Mouse (Mus musculus) brown adipose tissue, adult 24 weeks (tissue): ENCODE results near the gene Hoxc5. TPM values are rescaled to one million over a fixed set of nuclear protein-coding genes. Genes with fewer than 3 reads are reported as not detected.

ENCODE experiments used
- H3K27ac ChIP-seq: fragments of 200-500 bp; replicated peaks from 2 replicates; pipeline ENCODE4 v1.5.1; 2012; ENCODE audit warnings: low read depth, mild to moderate bottlenecking, low read length
- H3K4me1 ChIP-seq: fragments of 200-500 bp; 2 replicates; pipeline ENCODE4 v1.6.1; 2012; ENCODE audit warnings: low read length, mixed read lengths; ENCODE audit not compliant: control insufficient read depth, insufficient read depth, insufficient read length
- H3K4me3 ChIP-seq: fragments of 200-500 bp; 2 replicates; pipeline ENCODE4 v1.5.1; 2012; ENCODE audit warnings: low read depth, mild to moderate bottlenecking, low read length, moderate library complexity; ENCODE audit not compliant: insufficient read depth
- polyA plus RNA-seq: library from polyadenylated mRNA; stranded (reverse); fragments of >200 nt; gene quantifications from 2 replicates; pipeline ENCODE4 v1.2.4, GENCODE M21; 2012; ENCODE audit not compliant: missing spikeins, insufficient read depth, insufficient read length

Gene Hoxc5
- polyA plus RNA-seq, 1 experiment: 14.1 TPM

DNA sequence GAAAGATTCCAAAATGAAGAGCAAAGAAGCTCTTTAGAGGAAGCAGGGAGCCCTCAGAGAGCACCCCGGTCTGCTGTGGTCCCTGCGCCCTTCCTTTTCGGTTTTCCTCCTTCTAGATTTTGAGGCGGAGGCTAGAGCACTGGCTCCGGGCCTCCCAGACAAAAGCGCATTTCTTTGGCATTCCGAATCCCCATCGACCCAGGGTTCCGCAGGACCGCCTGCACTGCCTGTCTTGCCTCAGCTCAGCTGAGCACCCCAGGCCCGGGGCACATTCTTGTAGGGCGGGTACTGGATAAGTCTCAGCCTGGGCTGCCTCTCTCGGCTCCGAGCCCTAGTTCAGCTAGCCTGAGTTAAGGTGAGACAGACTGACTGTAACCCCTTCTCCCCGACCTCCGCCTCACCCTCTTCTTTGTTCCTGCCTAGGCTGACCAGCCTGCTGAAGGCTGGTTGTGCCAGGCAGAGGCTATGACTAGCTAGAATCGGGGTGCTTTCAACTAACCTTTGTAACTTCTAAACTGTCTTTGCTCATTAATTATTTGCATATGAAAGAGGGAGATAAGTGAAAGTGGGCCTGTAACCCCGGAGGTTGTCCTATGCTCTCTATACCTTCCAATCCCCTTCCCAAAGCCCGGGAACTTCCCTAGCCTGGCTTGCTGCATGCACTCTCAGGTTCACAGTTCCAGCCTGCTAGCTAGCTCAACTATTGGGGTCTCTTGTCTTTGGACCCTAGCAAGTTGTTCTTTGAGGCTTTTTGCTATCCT lies 48.3 kb downstream of the Hoxc5 start:
- peak overlapping the region; percentile 78 for H3K27ac ChIP-seq
- H3K4me3 ChIP-seq: peak overlapping the region; percentile 74

DNA sequence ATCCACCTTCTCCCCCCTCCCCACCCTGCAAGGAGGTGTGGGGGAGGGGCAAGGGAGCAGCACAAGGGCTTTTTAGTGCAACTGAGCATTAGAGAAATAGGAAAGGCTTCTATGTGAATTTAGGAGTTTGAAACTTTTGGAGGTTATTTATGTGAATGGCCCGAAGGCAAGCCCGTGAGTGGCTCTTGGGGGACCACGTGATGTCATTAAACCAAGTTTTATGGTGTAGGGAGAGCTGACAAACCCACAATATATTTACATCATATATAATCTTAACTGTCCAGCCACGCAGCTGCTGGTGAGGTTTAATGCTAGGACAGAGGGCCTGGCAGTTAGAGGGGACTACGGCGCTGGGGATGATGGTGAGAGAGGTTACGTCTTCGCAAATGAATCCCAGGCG lies 51.4 kb downstream of the Hoxc5 start, which contains the start of gene Hoxc4:
TSS of gene Hoxc4 (plus strand) at position 299 of the 400 bp plus-strand sequence.
- Histone ChIP-seq H3K27ac (peak within 1 kb of the TSS; percentile 12; the same call in 1 of the 2 replicates), H3K4me3 (no peak within 1 kb of the TSS), H3K4me1 (0 out of 2 replicates have a peak, but pooled peaks cover 3% of the 10 kb centered on the region)

More for the DNA sequence above, 48.3 kb downstream of the Hoxc5 start:
- H3K4me1 ChIP-seq: 0 out of 2 replicates have a peak, but pooled peaks cover 5% of the 10 kb centered on the region

DNA sequence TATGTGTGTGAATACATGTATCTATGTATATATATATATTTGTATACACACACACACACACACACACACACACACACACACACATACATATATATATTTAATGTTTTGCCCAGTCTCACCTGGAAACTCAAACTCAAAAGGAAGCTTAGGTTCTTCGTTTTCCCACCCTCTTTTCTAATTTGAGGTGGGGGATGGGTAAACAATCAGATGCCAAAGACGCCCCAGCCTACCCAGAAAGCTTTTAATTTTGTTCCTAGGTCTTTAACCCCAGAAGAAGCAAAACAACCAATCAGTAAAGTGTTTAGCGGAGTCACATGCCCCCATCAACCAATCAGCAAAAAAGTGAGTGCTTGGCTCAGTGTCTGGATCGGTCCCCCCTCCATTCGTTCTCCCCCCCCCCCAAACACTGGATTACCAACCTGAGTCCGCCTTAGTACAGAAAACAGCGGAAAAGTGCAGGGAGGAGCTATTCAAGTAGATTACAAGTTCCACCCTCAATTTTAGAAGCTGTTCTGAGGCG lies 53.7 kb downstream of the Hoxc5 start:
- H3K27ac ChIP-seq: peak overlapping the region; percentile 70
- peak overlapping the region; percentile 47 for H3K4me3 ChIP-seq
- H3K4me1 ChIP-seq: 0 out of 2 replicates have a peak, but pooled peaks cover 3% of the 10 kb centered on the region

DNA sequence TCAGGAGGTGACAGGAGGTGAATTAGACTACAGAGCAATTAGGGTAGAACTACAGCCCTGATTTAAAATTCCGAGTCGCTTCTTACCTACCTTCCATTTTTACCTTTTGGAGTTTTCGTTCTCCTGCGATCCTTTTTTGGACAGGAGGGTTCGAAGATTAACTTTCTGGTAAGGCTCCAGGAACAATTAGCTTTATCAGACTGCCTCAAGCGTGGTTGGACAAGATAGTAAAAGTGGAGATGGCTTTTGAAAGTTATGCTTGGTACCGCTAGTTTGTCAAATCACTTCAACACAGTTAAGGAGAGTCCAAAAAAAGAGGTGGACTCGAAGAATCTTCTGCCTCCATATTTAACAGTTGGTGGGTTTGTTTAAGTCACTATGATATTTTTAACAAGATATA lies 54.3 kb downstream of the Hoxc5 start:
- Histone ChIP-seq H3K4me1 (peaks cover 7% of the 10 kb centered on the region; the same call in 1 of the 2 replicates), H3K27ac (peak overlapping the region; percentile 70), H3K4me3 (peak overlapping the region; percentile 47)

DNA sequence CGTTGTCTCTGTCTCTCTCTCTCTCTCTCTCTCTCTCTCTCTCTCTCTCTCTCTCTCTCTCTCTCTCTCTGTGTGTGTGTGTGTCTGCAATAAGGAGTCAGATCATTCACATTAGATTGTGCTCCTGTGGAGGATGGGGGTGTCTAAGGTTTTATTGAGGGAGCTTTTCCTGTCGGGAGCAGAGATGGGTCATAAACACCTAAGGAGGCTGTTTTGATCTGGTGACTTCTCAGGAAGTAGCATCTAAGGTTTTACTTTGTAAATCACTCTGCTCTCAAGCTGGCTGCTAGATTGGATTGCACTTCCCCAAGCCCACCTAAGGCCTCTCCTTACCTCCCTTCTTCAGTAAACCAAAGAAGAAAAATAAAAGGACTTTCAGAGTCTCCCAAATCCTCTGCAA lies 56.9 kb downstream of the Hoxc5 start:
- Histone ChIP-seq H3K4me1 (peaks cover 7% of the 10 kb centered on the region), H3K4me3 (no peak overlapping the region), H3K27ac (no peak overlapping the region)

DNA sequence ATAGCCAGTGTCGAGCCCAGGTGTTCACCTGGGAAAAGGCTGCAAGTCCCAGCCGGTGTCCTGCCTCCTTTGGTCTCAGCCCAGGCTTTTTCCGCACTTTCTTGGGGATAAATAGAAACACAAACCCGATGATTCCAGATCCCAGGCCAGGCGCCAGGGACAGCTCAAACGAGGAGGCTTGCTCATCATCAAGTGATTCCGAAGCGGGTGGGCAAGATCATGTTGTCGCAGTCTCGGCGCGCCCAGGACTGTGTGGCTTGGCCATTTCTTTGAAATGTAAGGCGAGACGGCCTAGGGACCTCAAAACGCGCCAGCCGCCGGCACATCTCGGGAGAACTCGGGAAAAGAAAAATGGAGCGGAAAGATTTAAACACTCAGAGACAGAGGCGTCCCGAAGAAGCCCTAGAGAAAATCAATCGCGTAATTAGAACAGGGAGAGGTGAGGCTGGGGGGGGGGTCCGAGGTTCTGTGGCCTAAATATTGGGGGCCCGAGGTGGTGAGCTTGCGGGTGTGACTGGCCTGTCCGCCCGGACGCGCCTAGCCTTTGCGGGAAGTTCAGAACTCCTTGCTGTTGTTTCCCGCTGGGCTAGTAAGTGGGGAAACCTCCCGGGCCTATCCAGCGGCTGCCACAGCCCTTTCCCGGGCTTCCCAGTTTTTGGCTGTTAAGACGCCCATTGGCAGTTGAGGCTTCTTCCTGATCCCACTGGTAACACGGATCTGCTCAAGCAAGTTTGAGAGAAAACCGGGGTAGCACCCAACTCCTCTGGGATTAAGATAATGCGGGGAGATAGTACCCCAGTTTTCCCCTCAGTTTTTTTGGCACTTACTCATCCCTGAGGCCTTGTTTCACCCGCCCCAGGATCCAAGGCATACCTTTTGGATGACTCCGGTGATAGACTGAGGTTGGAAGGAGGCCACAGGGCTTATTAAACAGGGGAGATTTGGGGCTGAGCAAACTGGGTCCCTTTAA lies 60.3 kb downstream of the Hoxc5 start:
- H3K4me3 ChIP-seq: peak overlapping the region; percentile 55
- peak overlapping the region; percentile 39 for H3K27ac ChIP-seq
- peaks cover 7% of the 10 kb centered on the region for H3K4me1 ChIP-seq

DNA sequence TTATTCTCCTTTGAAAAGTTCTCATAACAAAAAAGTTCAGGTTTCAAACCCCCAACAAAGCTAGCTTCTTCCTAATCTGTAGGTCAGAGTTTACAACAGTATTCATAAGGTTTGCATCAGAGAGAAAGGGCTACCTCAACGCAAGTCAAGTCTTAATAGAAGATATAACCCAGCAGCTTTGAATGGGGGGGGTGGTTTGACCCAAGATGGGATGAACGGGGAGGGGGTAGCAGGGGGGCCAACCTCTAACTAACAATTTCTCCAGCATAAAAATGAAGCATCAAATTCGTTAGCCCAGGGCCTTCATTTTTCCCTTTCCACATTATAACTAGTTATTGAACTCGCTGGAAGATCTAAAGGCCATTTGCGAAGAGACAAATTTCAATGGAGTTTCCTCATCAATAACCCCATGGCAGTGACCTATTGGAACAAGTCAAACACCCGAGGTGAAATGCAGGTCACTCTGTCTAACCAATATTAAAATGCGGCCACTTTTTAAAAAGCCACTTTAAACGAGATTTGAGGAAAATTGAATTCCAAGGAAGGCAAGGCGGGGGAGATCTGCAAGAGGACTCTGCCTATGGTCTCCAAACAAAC lies 61.8 kb downstream of the Hoxc5 start:
- Histone ChIP-seq H3K4me3 (no peak overlapping the region), H3K4me1 (peaks cover 7% of the 10 kb centered on the region), H3K27ac (no peak overlapping the region)

DNA sequence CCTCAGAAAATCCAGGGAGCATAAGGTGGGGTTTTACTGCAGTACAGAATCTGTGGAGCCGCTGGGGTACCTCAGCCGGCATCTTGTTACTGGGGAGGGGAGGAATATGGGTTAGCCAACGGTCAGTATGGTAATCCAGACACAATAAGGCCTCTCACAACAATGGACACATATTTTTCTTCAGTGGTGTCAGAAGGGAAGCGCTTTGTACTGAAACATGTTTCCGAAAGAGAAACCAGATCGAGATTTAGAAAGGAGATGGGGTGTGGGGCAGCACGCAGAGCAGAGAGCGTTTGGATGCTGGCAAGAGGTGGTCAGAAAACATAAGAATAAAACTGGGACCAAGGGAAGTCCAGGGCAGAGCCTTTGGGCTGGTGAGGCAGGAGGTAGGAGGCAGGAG lies 62.9 kb downstream of the Hoxc5 start:
- Histone ChIP-seq H3K4me3 (peak overlapping the region; percentile 45), H3K27ac (peak overlapping the region; percentile 30), H3K4me1 (peaks cover 7% of the 10 kb centered on the region)

DNA sequence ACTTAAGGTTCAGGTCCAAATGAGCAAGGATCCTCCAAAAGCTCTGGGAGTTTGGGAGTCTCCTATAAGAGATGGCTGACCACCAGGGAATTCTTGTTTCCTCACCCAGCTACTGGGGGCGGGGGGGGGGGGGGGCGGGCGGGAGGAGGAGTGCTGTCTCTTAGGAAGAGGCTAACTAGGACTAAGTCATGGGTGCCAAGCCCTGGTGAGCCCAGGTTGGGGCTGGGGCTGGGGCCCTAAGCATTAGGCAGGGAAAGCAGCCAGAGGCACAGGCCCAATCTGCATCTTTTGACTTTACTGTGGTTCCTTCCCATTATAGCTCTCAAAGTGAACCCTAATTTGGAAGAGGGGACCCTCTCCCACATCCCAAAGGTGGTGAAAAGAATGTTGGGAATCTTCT lies 64.9 kb downstream of the Hoxc5 start:
- Histone ChIP-seq H3K4me3 (peak overlapping the region; percentile 36; the same call in 1 of the 2 replicates), H3K27ac (peak overlapping the region; percentile 68)

DNA sequence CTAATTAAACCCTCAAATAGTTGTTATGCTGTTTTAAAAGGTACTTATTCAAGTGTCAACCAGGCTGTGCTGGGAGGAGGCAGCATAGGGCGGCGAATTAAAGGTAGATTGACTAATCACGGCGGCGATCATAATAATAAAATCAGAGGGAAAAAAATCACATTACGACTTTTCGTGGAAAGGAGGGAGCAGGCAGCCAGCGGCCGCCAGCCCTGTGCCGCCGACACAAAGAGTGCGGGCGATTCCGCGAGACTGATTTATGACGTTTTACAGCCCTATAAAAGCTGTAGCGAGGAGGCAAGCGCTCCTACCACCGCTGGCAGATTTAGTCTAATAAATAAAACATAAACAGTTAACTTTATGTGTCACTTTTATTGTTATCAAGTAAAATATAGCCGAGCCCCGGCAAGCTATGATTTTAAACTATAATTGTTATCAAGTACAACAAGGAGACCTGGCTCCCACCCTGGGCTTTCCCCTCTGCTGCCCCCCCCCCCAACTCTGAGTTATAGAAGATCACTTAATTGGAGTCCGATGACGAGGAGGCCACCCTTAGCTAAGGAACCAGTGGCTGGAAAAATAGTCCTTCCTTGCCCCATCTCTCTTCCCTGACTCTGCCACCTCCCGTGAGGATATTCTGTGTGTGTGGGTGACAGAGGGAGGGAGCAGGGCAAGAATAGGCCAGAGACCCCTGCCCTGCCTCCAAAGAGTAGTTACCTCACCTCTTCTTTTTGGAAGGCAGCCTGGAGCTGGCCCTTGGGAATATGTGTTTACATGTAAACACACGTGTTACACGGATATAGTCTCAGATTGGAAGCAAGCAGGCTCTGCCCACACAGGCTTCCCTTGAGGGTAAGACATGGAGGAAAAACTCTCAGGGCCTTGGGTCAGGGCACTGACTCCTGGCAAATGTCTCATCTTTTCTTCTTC lies 65.7 kb downstream of the Hoxc5 start:
- Histone ChIP-seq H3K4me3 (peak overlapping the region; percentile 12), H3K4me1 (no peaks in the 10 kb centered on the region), H3K27ac (peak overlapping the region; percentile 68)

More for the DNA sequence above, 64.9 kb downstream of the Hoxc5 start:
- H3K4me1 ChIP-seq: no peaks in the 10 kb centered on the region

DNA sequence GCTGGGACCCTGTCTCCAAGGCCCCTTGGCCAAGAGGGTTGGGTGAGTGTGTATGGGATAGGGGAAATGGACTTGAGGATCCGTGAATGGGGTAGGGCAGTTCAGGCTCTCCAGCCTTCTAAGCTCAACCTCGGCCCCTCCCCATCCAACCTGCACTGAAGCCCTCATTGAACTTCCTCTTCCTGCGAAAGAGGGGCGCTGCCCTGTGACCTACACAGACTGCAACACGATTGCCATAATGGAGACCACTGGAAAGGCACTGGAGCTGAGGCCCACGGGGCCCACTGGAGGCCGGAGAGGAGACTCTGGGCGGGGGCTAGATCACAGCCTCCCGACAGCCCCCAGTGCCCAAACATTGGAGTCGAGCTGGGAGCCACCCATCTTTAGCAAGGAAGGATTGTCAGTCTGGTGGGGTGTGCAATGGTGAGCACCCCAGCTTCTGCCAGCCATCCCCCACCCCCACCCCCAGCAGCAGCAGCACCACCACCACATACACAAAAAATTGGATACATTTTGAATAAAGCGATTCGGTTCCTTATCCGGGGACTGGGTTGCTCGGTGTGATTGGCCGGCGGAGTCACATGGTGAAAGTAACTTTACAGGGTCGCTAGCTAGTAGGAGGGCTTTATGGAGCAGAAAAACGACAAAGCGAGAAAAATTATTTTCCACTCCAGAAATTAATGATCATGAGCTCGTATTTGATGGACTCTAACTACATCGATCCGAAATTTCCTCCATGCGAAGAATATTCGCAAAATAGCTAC lies 67.0 kb downstream of the Hoxc5 start:
- Histone ChIP-seq H3K4me3 (peak overlapping the region; percentile 69), H3K27ac (peak overlapping the region; percentile 63), H3K4me1 (0 out of 2 replicates have a peak, but pooled peaks cover 5% of the 10 kb centered on the region)

DNA sequence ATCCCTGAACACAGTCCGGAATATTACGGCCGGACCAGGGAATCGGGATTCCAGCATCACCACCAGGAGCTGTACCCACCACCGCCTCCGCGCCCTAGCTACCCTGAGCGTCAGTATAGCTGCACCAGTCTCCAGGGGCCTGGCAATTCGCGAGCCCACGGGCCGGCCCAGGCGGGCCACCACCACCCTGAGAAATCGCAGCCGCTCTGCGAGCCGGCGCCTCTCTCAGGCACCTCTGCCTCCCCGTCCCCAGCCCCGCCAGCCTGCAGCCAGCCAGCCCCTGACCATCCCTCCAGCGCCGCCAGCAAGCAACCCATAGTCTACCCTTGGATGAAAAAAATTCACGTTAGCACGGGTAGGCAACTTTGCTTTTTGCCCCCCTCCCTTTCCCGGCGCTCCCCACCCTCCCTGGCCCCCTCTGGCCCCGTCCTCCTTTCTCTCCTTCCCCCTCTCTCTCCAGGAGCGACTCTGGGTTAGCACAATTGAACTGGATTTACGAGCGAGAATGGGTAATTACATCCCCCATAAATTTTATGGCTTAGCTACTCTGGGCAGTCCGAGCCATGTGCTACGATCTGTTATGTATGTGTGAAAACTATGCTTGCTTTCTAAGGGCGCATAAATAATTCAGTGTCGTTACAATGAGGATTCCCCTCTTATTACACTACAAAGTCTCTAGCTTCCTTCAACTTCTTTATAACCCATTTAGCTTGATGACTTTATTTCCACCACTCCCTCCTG lies 67.7 kb downstream of the Hoxc5 start:
- H3K4me1 ChIP-seq: 0 out of 2 replicates have a peak, but pooled peaks cover 5% of the 10 kb centered on the region
- peak overlapping the region; percentile 69 for H3K4me3 ChIP-seq
- H3K27ac ChIP-seq: peak overlapping the region; percentile 65

DNA sequence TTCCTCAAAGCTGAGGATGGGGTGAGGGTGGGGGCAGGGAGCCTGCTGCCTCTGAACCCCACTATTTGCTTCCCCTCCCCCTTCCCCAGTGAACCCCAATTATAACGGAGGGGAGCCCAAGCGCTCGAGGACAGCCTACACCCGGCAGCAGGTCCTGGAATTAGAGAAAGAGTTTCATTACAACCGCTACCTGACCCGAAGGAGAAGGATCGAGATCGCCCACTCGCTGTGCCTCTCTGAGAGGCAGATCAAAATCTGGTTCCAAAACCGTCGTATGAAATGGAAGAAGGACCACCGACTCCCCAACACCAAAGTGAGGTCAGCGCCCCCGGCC lies 68.3 kb downstream of the Hoxc5 start:
- Histone ChIP-seq H3K4me3 (peak overlapping the region; percentile 69), H3K4me1 (0 out of 2 replicates have a peak, but pooled peaks cover 5% of the 10 kb centered on the region), H3K27ac (peak overlapping the region; percentile 65)
